Mouse (Mus musculus) heart, embryonic 14.5 days (tissue): ENCODE data around the gene Cyth4. TPM values are rescaled to one million over a fixed set of nuclear protein-coding genes. Genes with fewer than 3 reads are reported as not detected.

Source experiments
- ATAC-seq: fragments of 200-750 bp; cut with Nextera tagmentation; 2 replicates; pipeline ENCODE4 v1.8.0; 2017; ENCODE audit warnings: low read depth, moderate TSS enrichment; ENCODE audit not compliant: insufficient number of reproducible peaks, insufficient read depth, low FRiP score
- H3K27ac ChIP-seq, 2 experiments: fragments of 200-500 bp in 1 of 2; fragments of 300-500 bp in 1 of 2; sonication (generic) in 1 of 2; replicated peaks in 1 of 2; 2 replicates each; pipeline ENCODE4 v1.5.1; 2012 to 2014; ENCODE audit warnings: low read depth in 2 of 2, low read length in 2 of 2, control low read depth in 1 of 2, mild to moderate bottlenecking in 1 of 2, mixed read lengths in 1 of 2; ENCODE audit not compliant: control insufficient read depth in 1 of 2, insufficient read depth in 1 of 2
- H3K27me3 ChIP-seq: fragments of 300-500 bp; sonication (generic); 2 replicates; pipeline ENCODE4 v1.6.1; 2014; ENCODE audit warnings: mild to moderate bottlenecking, low read length, control low read depth; ENCODE audit not compliant: control insufficient read depth, insufficient read depth
- H3K36me3 ChIP-seq: fragments of 300-500 bp; sonication (generic); 2 replicates; pipeline ENCODE4 v1.6.1; 2014; ENCODE audit warnings: mild to moderate bottlenecking, control low read depth, low read length, mixed read lengths; ENCODE audit not compliant: control insufficient read depth, insufficient read depth
- H3K4me1 ChIP-seq, 2 experiments: fragments of 200-500 bp in 1 of 2; fragments of 300-500 bp in 1 of 2; sonication (generic) in 1 of 2; 2 replicates each; pipeline ENCODE4 v1.6.1; 2012 to 2014; ENCODE audit warnings: low read length in 2 of 2, control low read depth in 1 of 2, mixed read lengths in 1 of 2; ENCODE audit not compliant: control insufficient read depth in 2 of 2, insufficient read depth in 2 of 2
- H3K4me2 ChIP-seq: fragments of 300-500 bp; sonication (generic); 2 replicates; pipeline ENCODE4 v1.6.1; 2014; ENCODE audit warnings: mild to moderate bottlenecking, low read length
- H3K4me3 ChIP-seq, 2 experiments: fragments of 200-500 bp in 1 of 2; fragments of 300-500 bp in 1 of 2; sonication (generic) in 1 of 2; 2 replicates each; pipeline ENCODE4 v1.5.1; 2012 to 2014; ENCODE audit warnings: low read length in 2 of 2, mild to moderate bottlenecking in 2 of 2, control low read depth in 1 of 2, low read depth in 1 of 2, moderate library complexity in 1 of 2; ENCODE audit not compliant: control insufficient read depth in 1 of 2, insufficient read depth in 1 of 2
- H3K9ac ChIP-seq: fragments of 300-500 bp; sonication (generic); 2 replicates; pipeline ENCODE4 v1.6.1; 2014; ENCODE audit warnings: mild to moderate bottlenecking, low read length
- H3K9me3 ChIP-seq: fragments of 300-500 bp; sonication (generic); 2 replicates; pipeline ENCODE4 v1.6.1; 2016; ENCODE audit warnings: low read length, control low read depth; ENCODE audit not compliant: control insufficient read depth
- WGBS: fragments of 180-500 bp; shearing (Covaris S2); extraction: QIAGEN DNeasy Blood & Tissue Kit; methylation state at CpG from one replicate; pipeline ENCODE4 v1.1.7; 2014; 5-methylcytosine and 5-hydroxymethylcytosine counted together
- polyA plus RNA-seq: library from polyadenylated mRNA; unstranded; fragments of >200 nt; fragmentation: Nextera tagmentation; extraction: Ambion mirVana; gene quantifications from 2 replicates; pipeline ENCODE4 v1.2.1, GENCODE M21; 2014

Gene Cyth4
- polyA plus RNA-seq, 1 experiment from 2014 or later: 2.4 TPM

DNA sequence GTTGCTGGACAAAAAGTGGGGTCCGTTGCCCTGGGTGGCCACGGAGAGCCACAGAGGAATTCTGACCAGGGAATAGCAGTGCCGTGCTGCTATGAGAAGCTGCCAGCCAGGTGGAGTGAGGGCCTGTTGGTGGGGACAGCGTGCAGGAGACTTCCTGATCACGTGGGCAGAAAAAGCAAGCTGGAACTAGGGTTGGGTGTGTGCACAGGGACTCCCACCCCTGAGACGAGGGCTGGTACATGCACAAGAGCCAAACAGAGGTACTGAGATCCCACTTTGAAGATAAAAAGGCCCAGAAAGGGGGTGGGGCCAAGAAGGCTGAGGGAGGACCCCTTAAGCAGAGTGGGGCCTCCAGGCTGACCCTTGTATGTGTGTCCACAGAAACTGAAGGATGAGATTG lies 7.4 kb downstream of the Cyth4 start:
- H3K27me3 ChIP-seq: no peaks in the 10 kb centered on the region
- H3K27ac ChIP-seq: no peak overlapping the region
- peaks cover 0 to 2% of the 10 kb centered on the region in 2 experiments; a peak in 1 of 4 replicates for H3K4me1 ChIP-seq
- H3K36me3 ChIP-seq: no peaks in the 10 kb centered on the region
- 58% methylated on average over 6 of the region's 6 CpGs for WGBS
- H3K4me2 ChIP-seq: no peak overlapping the region
- H3K9me3 ChIP-seq: no peaks in the 10 kb centered on the region
- no peak for ATAC-seq
- H3K9ac ChIP-seq: no peak overlapping the region
- H3K4me3 ChIP-seq: no peak overlapping the region

DNA sequence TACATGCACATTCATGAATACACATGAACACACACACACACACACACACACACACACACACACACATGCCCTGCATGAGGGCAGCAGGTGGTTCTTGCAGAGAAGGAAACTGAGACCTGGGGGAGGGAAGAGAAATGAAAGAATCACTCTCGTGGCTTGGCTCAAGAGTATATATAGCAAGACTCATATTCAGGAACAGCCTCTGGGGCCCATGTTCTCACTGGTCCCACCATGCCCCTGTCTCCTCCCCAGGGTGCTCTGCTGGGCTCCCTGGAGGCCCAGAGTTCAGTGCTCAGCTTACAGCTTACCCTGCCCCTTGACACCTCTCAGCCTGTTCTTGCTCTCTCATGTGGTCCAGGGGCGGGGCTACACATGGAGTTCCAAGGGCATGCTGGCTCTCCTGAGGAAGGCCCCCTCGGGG lies 8.5 kb downstream of the Cyth4 start:
- no peaks in the 10 kb centered on the region for H3K27me3 ChIP-seq
- WGBS: 36% methylated on average over 3 of the region's 3 CpGs
- H3K9me3 ChIP-seq: no peaks in the 10 kb centered on the region
- H3K27ac ChIP-seq: no peak overlapping the region
- peaks cover 0 to 2% of the 10 kb centered on the region in 2 experiments; a peak in 1 of 4 replicates for H3K4me1 ChIP-seq
- no peaks in the 10 kb centered on the region for H3K36me3 ChIP-seq
- H3K4me2 ChIP-seq: no peak overlapping the region
- H3K4me3 ChIP-seq: no peak overlapping the region
- ATAC-seq: no peak
- no peak overlapping the region for H3K9ac ChIP-seq

DNA sequence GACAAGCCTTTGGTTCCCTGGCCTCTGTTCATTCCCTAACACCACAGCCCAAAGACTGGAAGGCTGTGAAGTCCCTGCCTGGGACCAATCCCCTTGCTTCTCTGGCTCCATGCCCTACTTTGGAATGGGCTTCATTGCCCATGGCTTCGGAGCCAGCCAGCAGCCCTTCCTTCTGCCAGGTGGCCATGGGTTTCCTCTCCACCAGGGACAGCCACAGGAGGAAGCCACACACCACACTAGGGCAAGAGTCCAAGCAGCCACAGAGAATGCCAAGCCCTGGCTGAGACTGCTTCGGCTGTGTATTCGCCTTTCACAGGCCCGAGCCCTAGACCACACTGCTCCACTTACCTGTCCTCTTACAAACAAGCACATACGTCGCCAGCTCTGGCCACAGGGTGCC lies 9.2 kb downstream of the Cyth4 start:
- WGBS: 82% methylated on average over 6 of the region's 6 CpGs
- no peak overlapping the region for H3K9ac ChIP-seq
- H3K36me3 ChIP-seq: no peaks in the 10 kb centered on the region
- H3K4me2 ChIP-seq: no peak overlapping the region
- peaks cover 0 to 2% of the 10 kb centered on the region in 2 experiments; a peak in 1 of 4 replicates for H3K4me1 ChIP-seq
- H3K27ac ChIP-seq: no peak overlapping the region
- H3K27me3 ChIP-seq: no peaks in the 10 kb centered on the region
- no peak overlapping the region for H3K4me3 ChIP-seq
- ATAC-seq: no peak
- no peaks in the 10 kb centered on the region for H3K9me3 ChIP-seq

DNA sequence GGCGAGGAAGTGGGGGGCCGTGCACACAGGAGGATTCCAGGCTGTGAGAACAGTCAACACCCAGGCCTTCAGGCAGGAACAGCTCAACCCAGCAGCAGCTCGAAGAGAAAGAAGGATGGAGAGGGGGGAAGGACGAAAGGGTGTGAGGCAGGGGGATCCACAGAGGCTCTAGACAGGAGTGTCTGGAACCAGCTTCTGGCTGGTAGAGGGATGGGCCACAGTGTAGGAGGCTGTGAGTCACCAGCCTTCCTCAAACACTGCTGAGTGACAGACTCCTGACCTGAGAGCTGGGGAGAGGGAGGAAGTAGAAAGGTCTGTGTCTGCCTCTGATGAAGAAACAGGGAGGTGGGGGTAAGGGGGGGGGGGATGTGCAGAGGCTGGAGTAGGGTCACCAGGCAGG lies 10.6 kb downstream of the Cyth4 start:
- no peaks in the 10 kb centered on the region for H3K9me3 ChIP-seq
- H3K27me3 ChIP-seq: no peaks in the 10 kb centered on the region
- H3K4me3 ChIP-seq: no peak overlapping the region
- no peak for ATAC-seq
- H3K4me1 ChIP-seq: peaks cover 0 to 2% of the 10 kb centered on the region in 2 experiments; a peak in 1 of 4 replicates
- no peaks in the 10 kb centered on the region for H3K36me3 ChIP-seq
- H3K9ac ChIP-seq: no peak overlapping the region
- WGBS: 43% methylated on average over 4 of the region's 4 CpGs
- H3K27ac ChIP-seq: no peak overlapping the region
- no peak overlapping the region for H3K4me2 ChIP-seq

DNA sequence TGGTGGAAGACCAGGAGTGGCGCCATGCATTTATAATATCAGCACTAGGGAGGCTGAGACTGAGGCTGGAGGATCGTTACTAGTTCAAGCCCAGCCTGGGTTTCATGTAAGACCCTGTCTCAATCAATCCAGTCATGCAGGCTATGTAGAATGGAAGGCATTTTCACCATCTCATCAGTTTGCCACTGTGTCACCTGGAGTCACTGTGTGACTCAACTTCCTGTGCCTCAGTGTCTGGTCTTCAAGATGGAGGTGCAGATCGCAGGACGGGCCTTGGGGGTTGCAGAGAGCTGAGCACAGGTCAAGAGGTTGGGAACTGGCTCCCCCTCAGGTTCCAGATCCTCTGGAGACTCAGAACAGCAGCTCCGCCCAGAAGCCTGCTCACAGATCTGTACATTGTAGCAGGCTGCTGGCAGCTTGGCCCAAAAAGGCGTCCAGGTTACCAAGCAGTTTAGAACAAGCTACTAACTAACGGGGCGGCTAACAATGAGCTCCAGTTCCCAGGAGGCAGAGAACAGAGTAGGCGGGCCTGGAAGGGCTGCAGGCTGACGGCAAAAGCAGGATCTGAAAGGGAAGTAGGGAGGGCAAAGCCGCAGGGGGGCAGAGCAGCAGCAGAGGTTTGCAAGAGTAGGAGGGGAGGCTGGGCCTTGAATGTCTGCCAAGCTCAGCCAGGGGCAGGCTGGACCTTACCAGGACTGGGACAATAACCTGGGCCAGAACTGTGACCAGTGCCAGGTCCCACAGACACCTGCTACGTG lies 14.0 kb downstream of the Cyth4 start:
- no peak for ATAC-seq

DNA sequence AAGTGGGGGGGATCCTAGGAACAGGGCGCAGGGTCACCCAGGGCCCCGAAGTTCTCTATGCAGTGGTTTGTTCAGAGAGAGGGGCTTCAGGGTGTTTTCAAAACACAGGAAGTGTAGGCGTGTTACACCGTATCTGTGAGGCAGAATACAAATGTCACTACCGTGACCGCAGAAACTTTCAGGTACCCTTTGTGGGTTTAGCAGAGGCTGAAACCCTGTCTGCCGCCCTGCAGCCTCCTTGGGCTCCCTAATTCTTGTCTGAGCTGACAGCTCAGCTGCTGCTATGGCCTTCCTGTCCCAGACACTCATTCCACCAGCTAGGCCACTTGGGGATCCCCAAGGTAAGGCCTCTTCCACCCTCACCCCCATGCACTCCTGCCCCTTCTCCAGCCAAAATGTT lies 17.7 kb downstream of the Cyth4 start:
- no peaks in the 10 kb centered on the region for H3K4me1 ChIP-seq
- no peak for ATAC-seq
- H3K27ac ChIP-seq: no peak overlapping the region
- no peak overlapping the region for H3K4me2 ChIP-seq
- no peak overlapping the region for H3K4me3 ChIP-seq
- no peak overlapping the region for H3K9ac ChIP-seq
- 0 out of 2 replicates have a peak, but pooled peaks cover 4% of the 10 kb centered on the region for H3K27me3 ChIP-seq
- no peaks in the 10 kb centered on the region for H3K36me3 ChIP-seq
- no peaks in the 10 kb centered on the region for H3K9me3 ChIP-seq
- 85% methylated on average over 7 of the region's 7 CpGs for WGBS

More for the DNA sequence above, 14.0 kb downstream of the Cyth4 start:
- H3K9ac ChIP-seq: no peak overlapping the region
- no peak overlapping the region for H3K4me3 ChIP-seq
- WGBS: 41% methylated on average over 12 of the region's 12 CpGs
- no peaks in the 10 kb centered on the region for H3K27me3 ChIP-seq
- no peaks in the 10 kb centered on the region for H3K9me3 ChIP-seq
- H3K4me2 ChIP-seq: no peak overlapping the region
- H3K27ac ChIP-seq: no peak overlapping the region
- no peaks in the 10 kb centered on the region for H3K36me3 ChIP-seq
- peaks cover 0 to 2% of the 10 kb centered on the region in 2 experiments; a peak in 1 of 4 replicates for H3K4me1 ChIP-seq

DNA sequence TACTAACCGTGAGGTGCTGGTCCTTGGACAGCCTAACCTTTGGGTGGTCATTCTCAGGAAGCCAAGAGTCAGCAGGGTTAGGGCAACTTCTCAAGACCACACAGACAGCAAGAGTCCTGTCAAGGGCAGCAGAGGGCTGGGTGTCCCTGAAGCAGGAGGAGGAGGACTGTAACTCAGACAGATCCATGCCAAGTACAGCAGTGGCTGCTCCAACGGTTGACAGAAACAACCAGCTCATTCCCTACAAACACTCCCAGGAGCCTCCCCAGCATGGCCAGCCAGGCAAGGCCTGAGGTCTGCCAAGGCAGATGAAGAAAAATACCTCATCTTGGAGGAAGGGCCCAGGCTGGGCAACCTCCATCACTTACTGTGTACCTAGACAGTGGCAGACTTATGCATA lies 20.1 kb downstream of the Cyth4 start:
- Histone ChIP-seq H3K4me3 (no peak overlapping the region), H3K4me2 (no peak overlapping the region), H3K9me3 (no peaks in the 10 kb centered on the region), H3K27me3 (peaks cover 16% of the 10 kb centered on the region), H3K4me1 (no peaks in the 10 kb centered on the region), H3K9ac (no peak overlapping the region), H3K27ac (no peak overlapping the region), H3K36me3 (no peaks in the 10 kb centered on the region)
- ATAC-seq: no peak
- 60% methylated on average over 2 of the region's 2 CpGs for WGBS

DNA sequence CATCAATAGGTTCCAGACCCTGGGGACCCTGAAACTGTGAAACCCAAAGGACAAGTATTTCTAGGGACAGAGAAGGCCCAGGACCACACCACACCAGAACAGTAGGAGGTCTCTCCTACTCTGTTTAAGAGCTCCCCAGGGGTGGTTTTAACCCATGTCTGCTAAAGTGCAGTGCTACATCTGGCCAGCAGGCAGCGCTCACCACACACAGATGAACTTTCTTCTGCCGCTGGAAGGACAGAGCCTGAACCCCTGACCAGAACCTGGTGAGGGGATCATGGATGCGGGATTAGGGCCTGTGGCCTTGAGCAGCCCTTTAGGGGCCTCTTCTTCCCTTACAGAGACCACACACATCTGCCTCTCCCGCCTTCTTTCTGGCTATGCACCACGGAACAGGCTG lies 26.6 kb downstream of the Cyth4 start:
- 18% methylated on average over 5 of the region's 5 CpGs for WGBS

More for the DNA sequence above, 26.6 kb downstream of the Cyth4 start:
- Histone ChIP-seq H3K4me2 (no peak overlapping the region), H3K4me3 (no peak overlapping the region), H3K9ac (no peak overlapping the region), H3K9me3 (no peaks in the 10 kb centered on the region; the same call in 1 of the 2 replicates), H3K27me3 (peaks cover 20% of the 10 kb centered on the region), H3K27ac (no peak overlapping the region), H3K4me1 (peaks cover 0 to 6% of the 10 kb centered on the region in 2 experiments; a peak in 2 of 4 replicates), H3K36me3 (no peaks in the 10 kb centered on the region)
- ATAC-seq: no peak
